Mouse (Mus musculus) thymus, postnatal 0 days (tissue): ENCODE results near the gene Il17f. TPM values are rescaled to one million over a fixed set of nuclear protein-coding genes. Genes with fewer than 3 reads are reported as not detected.
"Not testable (repeated sequence)": the region's sequence is repeated elsewhere in the genome, so short reads cannot be mapped to it uniquely, and the experiment has no call there.

Experiments used
- DNase-seq: peaks from one replicate; pipeline ENCODE4 v3.0.0-alpha.2; 2015; ENCODE audit warnings: low spot score
- polyA plus RNA-seq: library from polyadenylated mRNA; unstranded; fragments of >200 nt; fragmentation: Nextera tagmentation; extraction: Ambion mirVana; gene quantifications from 2 replicates; pipeline ENCODE4 v1.2.1, GENCODE M21; 2015

The Il17f gene
- 2.2 and 2.9 TPM in 2 replicates for polyA plus RNA-seq

DNA sequence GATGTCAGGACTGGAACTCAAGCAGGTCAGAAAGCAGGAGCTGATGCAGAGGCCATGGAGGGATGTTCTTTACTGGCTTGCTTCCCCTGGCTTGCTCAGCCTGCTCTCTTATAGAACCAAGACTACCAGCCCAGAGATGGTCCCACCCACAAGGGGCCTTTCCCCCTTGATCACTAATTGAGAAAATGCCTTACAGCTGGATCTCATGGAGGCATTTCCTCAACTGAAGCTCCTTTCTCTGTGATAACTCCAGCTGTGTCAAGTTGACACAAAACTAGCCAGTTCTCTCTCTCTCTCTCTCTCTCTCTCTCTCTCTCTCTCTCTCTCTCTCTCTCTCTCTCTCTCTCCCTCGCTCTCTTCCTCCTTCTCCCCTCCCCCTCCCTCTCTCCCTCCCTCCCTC lies at the start of gene Il17f:
Gene Il17f (minus strand): TSS at position 101 of the 400 bp plus-strand sequence.
- not testable (repeated sequence) for DNase-seq

DNA sequence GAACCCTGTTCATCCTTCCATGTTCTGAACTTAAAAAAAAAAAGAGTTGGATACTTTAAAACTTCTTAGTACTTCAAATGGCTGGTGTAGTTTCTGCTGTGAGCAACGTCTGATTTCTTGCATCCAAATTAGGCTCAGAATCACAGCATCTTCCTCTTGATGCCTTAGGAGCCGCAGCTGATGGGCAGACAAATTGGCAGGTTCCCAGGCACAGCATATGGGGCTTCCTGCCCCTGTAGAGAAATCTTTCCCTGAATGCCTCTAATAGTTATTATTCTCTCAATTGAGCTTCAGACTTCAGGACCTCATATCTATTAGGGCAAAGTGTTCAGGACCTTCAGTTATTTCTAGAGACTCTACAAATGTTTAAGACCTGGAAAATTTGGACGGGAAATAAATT lies 49.5 kb upstream of the Il17f start:
- DNase-seq = no peak

DNA sequence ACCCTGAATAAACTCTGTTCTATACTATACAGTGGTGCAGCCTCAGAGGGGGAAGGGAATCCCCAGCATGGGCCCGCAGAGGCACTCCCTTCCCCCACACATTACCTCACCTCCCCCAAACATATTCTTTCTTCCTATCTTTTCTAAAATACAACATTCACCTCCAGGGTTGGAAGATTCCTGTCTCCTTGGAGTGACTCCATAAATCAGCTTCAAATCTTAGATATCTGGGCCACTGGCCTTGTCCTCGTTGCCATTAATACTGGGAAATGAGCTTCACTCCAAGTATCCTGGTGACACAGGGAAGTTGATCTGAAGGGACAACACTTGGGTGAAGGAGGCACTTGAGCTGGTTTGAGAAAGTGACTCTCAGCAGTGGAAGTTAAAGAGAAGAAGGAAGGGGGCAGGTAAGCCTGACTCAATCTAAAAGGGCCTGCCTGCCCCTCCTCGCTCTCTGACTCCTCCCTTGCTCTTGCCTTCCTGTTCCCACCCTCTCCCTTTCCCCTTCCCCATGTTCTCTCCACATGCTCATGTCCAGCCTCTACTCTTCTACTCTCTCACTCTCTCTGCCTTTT lies 46.2 kb upstream of the Il17f start:
- DNase-seq = no peak

DNA sequence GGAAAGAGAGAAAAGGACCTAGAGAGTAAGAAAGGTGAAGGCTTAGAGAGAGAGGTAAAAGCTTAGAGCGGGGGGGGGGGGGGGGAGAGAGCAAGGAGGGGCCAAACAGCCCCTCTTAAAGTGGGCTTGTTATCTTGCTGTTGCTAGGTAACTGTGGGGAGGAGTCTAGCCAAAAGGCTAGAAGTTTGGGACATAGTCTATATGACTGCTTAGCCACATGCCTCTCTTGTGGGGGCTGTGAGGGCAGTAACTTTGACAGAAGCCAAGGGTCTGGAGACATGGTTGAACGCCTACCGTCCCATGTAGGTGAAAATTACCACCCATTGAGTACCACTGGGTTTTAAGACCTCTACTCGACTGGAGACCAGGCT lies 42.7 kb upstream of the Il17f start:
- DNase-seq = no peak

DNA sequence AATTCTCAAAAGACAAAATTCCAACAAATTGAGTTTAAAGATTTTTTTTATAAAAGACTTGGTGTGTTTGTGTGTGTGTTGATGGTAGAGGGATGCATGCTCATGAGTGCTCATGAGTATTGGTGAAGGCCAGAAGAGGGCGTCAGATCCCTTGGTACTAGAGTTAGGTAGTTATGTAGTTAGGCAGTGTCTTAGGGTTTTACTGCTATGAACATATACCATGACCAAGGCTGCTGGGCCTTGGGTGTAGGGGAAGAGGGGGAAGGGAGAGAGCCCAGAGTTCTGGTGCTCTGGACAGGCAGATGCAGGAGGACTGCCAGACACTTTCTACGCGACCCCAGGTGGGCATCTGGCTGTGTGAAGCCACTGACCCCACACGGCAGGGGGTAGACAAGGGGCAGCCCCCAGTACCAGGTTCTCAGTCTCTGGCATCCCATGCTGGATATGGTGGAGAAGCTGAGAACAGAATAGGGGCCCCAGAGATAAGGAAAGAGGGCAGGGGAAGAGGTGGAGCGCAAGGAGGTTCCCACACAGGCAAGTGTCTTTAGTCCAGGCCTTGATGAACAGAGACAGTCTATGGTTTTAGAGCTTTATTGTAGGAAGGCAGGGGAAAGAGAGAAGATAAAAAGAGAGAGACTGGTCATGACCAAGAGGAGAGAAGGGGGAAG lies 42.2 kb upstream of the Il17f start:
- no peak for DNase-seq

DNA sequence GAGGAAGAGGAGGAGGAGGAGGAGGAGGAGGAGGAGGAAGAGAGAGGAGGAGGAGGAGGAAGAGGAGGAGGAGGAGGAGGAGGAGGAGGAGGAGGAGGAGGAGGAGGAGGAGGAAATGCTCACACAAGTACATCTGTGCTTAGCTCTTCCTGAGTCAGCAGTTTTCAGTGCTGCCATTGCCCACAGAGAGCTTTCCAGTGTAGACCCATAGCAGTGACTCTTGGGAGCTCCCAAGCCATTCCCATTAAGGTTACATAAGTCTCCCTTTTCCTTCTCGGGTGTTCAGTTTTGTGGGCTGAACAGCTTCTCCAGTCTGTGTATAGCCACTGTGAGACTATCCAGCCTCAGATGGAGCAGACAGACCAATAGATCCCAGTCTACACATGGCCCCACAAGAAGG lies 40.1 kb upstream of the Il17f start:
- DNase-seq = no peak

DNA sequence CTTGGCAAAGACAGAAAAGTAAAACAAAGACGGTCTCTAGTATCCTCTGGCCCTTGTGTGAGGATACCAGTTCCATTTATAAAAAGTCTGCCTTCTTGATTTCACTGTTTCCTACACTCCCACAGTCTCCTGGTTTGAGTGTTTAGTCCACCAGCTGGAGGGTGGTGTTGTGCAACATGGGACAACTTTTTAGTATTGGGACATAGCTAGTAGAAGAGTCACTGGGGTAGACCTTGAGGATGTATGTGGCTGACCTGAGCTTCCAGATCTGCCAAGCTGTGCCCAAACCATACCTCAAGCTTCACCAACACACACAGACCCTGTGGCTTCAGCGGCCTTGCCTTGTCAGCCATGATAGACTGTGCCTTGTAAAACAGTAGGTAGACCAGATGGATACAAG lies 37.6 kb upstream of the Il17f start:
- no peak for DNase-seq

DNA sequence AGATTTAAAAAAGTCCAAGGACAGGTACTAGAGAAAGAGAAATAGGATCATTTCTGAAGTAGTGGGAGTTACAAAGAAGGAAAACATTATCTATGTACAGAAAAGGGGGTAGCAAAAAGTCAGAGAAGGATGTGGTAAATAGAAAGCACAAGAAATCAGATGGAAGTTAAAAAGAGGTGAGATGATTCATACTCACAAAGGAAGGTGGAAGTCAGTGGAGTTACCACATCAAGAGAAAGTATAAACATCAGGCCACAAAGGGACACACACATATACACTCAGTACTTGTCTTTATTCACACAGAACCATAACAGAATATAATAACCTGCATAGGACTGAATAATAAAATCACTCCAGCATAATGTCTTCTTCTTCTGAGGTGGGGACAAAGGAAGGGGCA lies 34.6 kb upstream of the Il17f start:
- peak; percentile 38 for DNase-seq

DNA sequence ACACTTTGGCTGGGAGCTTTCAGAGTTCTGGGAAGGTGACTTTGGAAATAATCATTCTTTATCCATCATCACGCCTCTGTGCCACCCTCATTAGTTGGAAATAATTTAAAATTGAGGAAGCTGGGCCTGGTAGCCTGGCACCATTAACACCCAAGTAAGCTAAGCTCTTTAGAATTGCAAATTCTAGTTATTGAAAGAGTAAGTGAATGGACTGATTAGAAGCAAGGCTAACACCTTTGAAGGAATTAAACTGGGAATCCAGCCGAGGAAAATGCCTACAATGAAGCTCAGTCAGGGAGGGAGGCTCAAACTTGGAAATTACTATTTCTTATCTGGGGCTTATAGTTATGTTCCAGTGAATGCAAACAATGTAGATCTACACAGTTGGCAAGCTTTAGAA lies 33.5 kb upstream of the Il17f start:
- no peak for DNase-seq

DNA sequence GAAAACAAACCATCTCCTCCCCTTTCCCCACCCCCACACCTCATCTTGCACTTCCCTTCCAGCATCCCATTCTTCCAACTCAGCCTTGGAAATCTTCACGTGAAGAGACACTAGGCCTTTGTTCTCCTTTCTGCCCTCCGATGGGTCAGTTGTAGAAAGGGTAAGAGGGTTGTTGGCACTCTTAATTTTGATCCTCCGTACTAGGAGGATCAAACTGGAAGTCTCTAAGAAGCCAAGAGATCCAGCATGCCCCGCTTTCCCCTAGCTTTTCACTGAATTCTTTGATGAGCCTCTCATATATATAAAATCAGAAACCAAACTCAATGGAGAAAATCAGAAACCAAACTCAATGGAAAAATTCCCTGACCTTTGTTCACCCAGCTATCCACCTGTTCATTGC lies 33.1 kb upstream of the Il17f start:
- no peak for DNase-seq

DNA sequence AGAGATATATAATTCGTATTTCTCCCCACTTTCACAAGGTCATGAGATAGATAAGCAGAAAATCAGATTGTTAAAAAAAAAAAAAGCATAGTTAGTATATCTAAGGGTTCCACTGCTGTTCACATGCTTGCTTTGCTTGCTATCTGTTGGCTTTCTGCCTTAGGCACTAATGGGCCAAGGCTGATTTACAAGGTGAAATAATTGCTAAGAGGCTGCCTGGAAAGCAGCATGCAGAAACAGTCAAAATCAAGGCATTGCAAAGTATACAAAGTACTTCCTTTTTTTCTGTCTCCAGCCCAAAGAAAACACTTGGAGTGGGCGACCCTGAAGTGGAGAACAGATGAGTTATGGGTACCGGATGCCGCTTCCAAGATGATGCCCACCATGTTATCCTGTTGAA lies 30.5 kb upstream of the Il17f start:
- DNase-seq = no peak

DNA sequence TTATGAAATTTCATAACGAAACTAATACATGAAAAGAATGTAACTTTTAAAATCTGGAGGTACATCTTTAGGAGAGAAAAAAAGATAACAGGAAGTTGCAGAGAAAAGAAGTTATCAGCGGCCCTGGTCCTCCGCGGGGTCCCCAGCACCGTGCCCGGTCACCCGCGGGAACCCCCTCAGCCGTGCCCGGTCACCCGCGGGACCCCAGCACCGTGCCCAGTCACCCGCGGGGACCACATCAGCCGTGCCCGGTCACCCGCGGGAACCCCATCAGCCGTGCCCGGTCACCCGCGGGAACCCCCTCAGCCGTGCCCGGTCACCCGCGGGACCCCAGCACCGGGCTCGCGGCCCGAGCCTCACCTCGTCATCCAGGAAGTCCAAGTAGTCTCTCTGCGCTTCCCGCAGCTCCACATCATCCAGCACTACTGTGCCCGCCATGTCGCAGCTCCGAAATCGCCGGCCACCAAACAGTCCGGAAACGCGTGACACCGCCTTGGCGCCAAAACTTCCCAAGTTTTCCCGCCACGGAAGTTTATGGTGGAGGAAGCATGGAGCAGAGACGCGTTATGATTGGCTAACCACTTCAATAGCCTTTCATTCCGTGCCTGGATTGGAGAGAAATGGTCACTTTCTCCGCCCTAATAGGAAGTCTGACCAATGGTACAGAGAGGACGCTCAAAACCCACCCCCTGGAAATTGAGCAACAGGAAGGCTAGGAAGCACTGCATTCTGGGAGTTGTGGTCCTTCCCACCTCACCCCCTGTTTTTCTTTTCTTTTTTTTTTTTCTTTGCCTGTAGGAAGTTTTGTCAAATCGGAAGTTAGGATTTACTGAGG lies 29.6 kb upstream of the Il17f start, which contains the start of gene Mcm3:
Gene Mcm3 (minus strand): TSS at position 542 of the 835 bp plus-strand sequence.
- peak; percentile 94 for DNase-seq

DNA sequence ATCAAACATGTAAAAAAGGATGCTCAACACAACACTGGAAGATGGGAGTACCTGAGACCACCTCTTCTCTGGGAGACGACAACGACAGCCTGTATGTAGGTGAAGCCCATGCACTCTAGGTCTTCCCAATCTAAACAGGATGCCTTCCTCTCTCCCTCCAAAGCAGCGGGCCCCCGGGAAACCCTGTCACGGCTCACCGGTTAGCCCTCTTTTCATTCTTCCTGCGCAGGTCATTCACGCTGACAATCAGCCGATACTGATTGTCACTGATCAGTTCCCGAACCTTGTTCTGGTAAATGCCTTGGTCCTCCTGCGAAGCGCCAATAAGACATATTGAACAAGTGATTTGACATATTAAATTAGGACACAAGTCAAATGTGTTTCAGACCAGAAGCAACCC lies 27.2 kb upstream of the Il17f start:
- DNase-seq = no peak

DNA sequence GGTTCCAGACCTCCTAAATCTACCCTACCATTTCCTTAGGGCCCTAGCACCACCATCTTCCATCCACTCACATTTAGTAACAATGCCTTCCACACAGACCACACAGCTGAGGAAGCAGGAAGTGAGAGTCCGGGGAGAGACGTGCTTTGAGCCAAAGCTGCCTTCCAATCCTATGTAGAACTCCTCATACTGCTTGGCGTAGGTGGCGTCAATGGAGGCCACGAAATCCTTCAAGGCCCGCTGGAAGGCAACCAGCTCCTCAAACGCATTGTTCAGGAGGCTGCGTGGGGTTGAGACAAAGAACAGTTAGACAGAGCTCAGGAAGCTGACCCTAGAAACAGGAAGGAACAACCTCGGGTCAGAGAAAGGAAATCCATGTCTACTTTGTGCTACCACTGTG lies 26.8 kb upstream of the Il17f start:
- no peak for DNase-seq

DNA sequence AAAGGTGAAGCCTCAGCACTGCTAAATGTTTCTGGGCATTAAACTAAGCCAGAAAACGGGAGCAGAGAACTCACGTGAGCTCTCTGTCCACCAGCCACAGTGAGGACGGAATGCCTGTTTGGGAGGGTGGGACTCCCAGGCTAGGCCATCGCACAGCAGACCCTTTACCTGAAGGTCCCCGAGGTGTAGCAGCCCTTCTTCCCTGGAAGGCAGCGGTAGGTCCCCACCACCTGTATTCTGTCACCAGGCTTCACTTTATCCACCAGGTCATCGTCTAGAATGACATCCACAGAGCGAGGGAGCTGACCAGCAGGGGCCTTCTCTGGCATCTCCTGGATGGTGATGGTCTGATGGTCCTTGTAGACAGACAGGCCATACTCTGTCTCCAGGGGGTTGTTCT lies 24.1 kb upstream of the Il17f start:
- DNase-seq = no peak

DNA sequence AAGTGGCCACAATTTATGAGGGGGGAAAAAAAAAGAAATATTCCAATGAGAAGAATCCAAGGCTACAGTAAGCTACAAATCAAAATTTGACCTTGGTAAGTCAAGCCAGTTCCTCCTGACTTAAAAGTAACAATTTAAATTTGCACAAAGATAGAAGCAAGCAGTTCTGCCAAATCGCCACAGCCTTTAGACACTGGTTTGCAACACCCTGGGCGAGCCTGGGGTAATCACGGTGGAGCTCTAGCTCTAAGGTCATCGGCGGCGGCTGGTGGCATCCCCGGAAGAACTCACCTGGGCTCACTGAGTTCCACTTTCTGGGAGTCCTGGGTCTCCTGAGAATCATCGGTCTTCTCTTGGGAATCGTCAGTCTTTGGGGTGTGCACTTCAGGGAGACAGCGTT lies 14.1 kb upstream of the Il17f start:
- no peak for DNase-seq

DNA sequence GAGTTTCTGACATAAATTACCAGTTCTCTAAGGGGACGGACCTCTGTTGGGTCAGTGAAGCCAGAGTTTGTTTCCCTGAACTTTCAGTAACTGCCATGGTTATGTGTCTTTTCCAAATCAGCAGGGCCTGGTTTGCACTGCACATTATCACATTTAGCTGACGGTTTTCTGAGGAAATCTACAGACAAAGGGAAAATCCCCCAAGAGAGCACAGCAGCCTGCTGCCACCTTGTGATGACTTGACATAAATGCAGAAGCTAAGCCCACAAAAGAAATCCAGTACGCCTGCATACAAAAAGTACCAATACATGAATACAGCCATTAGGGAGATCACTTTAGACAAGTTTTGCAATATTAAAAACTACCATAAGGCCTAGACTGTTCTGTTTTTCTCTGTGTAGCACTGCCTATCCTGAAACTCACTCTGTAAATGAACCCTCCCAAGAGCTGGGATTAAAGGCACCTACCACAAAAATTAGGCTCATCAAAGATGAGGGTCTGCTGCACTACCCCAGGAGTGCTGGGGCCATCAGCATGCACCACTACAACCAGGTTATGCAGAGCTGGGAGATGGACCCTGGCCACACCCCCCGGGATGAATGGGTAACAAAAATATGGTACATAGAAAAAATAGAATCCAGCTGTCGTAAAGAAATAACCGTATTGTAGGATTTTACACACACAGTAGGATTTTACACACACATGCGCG lies 11.4 kb upstream of the Il17f start:
- DNase-seq = no peak

DNA sequence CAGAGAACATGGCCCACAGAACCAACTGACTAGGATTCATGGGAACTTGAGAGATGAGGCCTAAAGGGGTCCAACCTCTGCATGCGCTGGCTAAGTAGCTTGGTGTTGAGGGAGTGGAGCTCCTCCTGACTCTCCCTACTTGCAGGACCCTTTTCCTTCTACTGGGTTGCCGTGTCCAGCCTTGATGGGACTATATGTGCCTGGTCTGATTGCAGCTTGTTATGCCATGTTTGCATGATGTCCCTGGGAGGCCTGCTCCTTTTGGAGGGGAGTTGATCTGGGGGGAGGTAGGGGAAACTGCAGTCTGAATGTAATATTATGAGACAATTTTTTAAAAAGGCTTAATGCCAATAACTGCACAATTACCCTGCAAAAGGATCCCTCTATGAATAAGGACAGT lies 10.9 kb upstream of the Il17f start:
- no peak for DNase-seq

DNA sequence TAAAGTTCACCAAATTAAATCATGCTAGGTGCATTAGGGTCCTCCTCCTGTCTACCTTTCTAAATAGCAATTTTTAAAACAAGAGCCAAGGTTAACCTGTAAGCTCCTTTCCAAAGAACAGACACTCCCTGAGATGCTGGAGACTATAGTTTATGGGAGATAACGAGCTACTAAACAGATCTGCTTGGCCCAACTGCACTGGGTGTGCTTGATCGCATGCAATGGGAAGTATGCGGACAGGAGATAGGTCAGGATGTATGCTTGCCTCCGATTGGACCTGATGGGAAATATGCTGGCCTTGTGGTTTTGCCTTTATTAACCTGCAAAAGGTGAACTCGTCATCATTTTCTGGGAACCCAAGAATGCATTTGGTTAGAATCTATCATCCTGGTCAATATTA lies 4.8 kb upstream of the Il17f start:
- no peak for DNase-seq

DNA sequence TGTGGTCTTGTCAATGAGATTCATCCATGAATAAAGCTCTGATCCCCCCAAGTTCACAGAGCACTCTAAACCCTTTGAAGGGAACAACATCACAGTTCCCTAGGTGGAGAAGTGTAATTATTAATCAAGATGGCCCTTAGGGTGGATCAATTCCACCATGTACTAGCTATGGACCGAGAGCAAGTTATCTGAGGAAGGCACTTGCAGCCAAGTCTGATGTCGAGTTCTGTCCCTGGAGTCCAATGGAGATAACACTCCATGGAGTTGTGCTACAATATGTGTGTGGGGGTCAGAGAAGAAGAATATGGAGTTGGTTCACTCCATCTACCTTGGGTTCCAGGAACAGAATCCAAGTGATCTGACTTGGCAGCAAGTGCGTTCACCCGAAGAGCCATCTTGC lies 4.3 kb upstream of the Il17f start:
- DNase-seq = no peak

DNA sequence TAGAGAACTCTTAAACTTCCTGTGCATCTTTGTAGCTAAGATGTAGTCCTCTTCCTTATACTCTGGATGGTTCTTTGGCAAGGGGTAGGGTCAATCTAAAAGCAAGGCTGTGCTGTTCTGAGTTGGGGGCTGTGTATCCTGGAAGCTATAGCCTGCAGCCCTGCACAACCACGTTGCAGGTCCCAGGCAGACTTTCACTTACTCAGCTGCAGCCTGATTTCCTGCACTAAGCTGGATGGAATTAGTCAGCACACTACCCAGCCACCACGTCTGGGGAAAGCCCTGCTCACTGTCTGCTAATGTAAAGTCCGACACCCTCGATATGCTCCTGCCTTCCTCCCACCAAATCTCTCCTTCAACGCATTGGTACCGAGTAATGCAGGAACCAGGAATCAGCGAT lies 997 bp upstream of the Il17f start:
- DNase-seq = no peak

DNA sequence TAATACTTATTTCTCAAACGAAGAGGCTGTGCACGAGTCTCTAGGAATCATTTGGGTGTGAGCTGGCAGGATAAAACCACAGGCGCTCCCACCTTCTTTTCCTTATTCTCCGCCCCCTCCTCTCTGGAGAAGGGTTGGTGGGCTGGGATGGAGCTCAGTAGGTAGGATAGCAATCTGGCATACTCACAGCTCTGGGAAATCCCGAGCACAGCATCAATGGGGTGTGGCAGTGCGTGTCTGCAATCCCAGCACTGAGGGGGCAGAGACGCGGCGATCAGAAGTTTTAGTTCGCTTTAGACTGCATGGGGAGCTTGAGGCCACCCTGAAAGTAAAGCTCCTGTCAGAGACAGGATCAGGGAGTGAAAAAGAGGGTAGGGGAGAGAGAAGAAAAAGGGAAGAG lies 2.0 kb downstream of the Il17f start:
- DNase-seq = no peak
